Mouse (Mus musculus): Measurements from ENCODE around the gene Dner. TPM values are rescaled to one million over a fixed set of nuclear protein-coding genes. Genes with fewer than 3 reads are reported as not detected.

Dner gene
- total RNA-seq, 1 experiment from 2014 or later, result 3.4 TPM

DNA sequence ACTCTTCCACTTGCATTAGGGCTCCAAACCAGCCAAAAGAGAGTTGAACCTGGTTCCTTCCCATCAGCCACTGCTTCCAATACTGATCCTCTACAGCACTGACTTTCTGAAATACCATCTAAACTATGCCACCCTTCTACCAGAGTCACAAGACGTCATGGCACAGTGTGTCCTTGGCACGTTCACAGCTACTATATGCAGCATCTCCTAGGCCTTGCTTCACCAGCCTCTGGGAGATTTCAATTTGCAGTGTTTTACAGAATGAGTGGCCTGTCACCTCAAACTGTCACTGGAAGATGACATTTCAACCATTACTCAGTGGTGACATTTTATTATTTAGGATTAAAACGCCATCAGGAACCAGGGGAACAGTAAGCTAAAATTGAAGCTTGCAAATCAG lies 254.6 kb downstream of the Dner start:
- no peak for DNase-seq

DNA sequence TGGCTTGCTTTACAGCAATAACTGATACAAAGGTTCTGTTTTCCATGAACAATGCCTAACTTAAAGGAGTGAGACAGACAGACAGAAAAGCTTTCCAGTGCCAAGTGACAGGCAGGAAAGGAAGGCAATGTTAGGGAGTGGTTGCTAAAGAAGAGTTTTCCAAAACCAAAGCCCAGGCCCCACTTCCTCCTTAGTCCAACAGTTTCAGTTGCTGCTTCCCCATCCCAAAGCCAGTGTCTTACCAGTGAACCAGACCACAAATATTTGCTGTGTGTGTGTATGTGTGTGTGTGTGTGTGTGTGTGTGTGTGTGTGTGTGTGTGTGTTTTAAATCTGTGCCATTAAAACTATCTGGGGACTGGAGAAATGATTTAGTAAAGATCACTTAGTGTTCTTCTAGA lies 258.5 kb downstream of the Dner start:
- no peak for DNase-seq

DNA sequence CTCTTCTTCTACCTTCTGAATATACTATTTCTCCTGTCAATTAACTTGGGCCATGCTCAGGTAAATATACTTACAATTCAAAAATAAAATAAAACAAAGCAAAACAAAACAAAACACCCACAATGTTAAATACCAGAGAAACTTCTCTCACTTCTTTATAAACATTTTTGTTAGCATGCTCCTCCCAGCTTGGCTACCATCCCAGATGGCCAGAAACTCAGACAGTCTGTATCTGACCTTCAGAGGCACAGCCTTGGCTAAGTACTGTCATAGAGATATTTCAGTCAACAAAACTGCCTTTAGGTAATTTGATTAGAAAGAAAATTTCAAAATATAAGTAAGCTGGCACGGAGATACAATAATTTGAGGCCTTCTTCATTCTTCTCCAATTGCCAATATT lies 259.7 kb downstream of the Dner start:
- DNase-seq, result peak; percentile 62

DNA sequence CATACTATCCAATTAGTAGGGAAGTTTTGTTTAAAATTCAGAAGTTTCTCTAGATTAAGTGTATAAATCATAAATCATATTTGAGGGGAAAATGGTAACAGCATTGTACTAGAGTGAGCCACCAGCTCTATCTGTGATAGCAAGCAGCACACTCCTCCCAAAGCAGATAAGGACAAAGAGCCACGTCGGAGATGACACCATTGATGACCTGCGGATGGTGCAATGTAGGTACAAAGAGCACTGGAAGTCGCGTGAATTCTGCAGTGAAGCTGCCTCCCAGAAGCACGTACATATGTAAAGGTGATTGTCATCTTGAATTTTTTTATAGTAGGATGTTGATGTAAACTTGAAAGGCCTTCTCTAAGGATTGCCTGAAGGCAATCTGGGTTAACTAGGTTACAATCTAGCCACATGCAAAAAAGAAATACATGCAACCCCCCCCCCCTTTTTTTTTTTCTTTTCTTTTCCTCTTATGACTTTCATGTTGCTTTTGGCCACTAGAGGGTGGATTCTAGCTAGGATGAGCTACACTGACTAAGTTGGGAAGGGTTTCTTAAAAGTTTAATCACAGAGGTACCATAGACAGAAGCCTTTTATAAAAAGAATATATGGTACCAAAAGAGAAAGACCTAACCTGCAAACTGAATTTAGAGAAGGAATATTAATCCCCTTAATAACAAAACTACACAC lies 262.6 kb downstream of the Dner start:
- DNase-seq, result no peak

DNA sequence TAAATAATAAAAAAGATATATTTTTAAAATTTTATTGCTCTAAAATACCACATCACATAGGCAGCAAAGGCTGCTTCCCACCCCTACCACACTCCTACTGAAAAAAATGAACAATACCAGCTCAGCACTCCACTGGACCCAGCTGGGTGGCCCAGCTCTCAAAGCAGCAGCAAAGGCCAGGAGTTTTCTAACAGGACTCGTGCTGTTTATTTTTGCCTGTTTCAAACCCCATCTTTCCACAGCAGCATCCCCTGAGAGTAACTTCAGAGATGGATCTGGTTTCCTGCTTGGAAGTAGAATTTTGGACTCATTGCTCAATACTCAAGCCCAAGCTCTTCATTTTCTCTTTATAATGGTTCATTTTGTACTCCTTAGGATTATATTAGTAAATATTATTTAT lies 263.7 kb downstream of the Dner start:
- DNase-seq, result no peak

DNA sequence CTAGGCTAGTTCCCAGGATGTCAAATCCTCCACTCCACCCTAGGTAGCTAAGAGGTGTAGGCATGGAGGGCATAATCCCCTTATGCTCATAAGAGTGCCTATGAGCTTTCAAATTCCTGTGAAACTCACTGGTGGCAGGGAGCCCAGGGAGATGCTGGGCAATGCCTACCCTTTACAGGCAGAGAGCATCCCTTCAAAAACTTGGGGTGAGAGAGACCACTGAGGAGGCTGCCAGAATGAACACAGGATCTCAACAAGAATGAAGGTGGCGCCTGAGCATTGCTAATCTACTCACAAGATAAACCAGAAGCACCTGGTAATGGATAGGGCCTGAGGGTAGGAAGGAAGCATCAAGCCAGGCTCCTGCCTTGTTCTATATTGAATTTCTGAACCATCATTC lies 267.7 kb downstream of the Dner start:
- DNase-seq, result no peak

DNA sequence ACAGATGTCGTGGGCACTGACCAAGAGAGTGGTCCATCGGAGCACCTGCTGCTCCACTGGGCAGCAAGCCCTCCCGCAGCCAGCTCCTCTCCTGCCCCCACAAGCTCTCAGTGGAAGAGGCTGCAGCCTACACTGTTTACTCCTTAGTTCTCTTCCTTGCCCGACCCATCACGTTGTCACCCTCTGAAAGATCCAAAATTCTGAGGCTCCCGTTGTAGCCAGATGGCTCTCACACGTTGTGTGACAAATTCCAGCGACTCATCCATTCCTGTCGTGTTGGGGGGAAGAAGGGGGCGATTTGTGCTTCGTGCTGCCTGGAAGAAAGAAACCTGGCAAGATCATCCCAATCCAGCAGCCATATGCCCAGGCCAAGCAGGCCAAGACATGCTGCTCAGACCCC lies 268.3 kb downstream of the Dner start:
- no peak for DNase-seq

DNA sequence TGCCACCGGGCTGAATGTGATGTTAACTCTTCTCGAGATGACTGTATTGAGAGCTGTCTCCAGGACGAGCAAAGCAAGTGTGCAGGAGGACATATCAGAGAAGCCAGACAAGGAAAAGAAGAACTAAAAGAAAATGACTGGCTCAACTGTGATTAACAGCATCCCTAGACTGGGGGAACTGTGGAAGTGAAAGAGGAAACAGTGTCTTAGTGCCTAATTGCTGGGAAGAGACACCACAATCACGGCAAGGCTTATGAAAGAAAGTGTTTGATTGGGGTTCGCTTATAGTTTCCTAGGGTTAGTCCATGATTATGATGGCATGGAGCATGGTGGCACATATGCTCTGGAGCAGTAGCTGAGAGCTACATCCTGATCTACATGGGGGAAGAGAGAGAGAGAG lies 269.3 kb downstream of the Dner start:
- DNase-seq, result no peak

DNA sequence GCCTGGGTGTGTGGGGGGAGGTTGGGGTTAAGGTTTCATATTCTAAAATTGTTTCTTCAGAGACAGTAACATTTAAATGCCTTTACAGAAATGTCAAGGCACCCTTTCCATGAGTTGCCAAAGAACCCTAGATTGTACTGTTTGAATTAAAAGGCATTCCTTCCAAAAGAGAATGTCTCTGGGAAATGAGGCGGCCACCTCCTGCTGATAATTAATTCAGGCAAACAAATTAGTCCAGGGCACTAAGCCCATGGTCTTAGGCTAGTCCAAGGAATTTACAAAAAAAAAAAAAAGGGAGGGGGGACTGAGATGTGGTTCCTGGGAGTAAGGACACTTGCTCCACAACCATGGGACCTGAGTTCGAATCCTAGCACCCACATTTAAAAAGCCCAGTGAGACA lies 273.1 kb downstream of the Dner start:
- no peak for DNase-seq

DNA sequence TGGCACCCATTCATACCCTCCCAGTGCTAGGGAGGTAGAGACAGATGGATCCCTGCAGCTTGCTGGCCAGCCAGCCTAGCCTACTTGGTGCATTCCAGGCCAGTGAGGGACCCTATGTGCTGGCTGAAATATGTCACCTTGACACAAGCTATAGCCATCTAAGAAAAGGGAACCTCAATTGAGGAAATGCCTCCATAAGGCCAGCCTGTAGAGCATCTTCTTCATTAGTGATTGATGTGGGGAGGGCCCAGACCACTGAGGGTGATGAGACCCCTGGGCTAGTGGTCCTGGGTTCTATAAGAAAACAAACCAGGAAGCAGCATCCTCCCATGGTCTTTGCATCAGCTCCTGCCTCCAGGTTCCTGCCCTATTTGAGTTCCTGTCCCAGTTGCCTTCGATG lies 274.2 kb downstream of the Dner start:
- no peak for DNase-seq

DNA sequence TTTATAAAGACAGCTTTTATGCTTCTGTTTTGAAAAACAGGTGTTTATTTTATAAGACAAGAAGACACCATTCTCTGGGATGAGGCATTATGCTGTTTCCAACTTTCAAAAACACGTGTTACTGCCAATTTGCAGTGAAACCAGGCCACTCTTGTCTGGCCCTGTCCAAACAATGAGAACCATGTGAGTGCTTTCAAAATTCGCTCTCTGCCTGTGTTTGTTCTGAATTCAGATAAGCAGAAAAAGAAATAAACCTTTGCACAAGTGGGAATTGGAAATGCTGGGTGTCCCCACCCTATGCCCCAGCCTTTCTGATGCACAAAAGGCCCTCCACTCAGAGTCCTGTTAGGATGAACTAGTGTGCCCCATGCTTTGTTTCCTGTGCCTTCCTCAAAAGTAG lies 276.6 kb downstream of the Dner start:
- DNase-seq, result no peak

DNA sequence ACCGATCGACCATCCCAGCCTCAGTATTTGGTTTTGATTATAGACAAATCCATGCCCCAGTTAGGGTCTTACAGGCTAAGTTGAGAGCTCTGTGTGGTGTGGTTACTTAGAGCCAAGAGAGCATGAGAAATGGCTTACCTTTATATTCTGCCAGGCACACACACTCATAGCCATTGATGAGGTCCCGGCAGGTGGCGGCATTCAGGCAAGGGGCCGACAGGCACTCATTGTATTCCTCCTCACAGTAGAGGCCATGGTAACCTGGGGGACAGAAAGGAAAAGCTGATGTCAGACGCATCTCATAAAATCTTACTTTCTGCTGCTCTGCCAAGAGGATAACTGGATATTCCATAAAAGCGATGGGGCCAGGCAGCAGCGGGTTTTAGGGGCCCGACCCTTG lies 277.5 kb downstream of the Dner start:
- DNase-seq, result no peak

DNA sequence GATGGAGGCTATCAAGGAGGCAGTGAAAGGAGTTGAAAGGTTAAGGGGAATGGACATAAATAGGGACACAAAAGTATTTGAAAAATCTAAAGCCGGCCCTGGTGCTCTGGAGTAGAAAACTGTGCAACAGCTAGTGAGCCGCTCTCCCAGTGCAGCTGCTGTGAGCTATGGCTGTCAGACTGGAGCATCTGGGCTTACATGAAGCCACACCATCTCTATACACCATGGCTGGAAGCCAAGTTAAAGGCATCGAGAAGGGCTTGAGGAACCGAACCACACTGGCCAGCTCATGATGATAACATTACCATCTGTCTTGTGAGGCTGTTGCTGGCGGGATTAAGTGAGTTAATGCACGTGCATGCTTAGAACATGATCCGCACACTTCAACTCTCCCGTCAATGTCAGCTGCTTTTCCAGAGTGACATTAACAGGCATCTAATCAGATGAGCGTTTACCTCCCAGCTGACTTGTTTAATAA lies 278.2 kb downstream of the Dner start:
- DNase-seq, result no peak

DNA sequence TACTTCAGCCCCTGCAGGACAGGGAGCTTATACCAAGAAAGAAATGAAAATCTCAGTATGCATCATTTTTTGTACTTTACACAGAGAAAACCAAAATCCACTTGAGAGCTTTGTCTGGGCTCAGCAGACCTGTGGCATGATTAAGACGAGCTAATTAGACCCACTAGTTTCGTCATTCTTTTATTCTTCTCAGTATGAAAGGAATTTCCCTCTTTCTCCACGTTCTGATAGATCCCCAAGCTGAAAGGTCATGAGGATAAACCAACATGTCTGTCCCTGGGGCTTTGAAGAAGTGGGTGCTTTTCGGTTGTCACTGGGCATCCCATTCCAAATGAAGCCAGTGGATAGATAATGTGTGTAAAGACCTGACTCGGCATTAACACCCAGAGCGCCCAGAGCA lies 278.7 kb downstream of the Dner start:
- no peak for DNase-seq

DNA sequence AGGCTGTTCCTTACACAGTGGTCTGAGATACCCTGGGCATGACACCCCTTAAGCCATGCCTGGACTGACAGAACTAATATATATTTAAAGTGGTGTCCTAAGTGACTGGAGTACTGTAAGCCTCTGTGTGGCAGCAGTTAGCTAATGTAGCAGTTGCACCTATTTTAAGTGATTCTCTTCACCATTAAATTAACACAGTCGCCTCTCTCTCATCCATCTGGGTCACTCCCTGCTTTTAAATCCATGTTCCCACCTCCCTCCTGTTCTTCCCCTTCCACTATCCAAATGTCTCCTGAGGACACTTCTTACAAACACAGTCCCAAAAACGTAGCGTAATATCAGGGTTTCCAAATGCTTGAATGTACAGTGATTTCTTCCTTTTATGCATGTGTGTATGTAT lies 281.6 kb downstream of the Dner start:
- no peak for DNase-seq

DNA sequence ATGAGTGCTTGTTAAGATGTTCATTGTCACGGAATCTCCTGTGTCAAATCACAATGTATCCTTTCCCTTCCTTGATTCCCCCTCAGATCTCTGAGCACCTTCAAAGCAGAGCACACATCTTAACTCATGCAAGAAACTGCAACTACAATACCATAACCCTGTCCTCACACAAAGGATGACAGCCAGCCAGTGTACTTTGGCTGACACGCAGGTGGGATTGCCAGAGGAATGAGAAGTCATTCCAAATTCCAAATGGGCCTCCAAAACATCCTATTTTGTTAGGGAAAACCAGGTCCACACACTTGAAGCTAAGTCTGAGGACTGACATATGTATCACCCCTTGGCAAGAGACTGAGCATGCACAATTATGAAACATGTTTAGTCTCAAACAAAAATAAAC lies 286.5 kb downstream of the Dner start:
- DNase-seq, result no peak

DNA sequence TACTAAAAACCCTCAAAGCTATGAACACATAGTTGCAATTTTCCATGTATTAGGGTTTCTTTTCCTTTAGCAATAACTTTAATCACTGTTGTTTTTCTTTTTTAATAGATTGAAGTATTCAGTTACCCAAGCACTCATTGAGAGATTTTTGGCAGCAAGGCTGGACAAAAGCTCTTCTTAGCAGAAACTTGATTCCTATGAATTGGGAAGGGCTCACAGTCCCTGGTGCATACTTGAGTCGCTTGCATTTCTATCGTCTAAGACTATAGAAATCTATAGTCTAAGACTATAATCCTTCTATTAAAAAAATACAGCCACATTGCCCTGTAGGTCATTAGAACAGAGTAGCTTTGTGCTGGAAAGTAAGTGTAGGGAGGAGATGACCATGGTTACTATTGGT lies 287.1 kb downstream of the Dner start:
- no peak for DNase-seq

DNA sequence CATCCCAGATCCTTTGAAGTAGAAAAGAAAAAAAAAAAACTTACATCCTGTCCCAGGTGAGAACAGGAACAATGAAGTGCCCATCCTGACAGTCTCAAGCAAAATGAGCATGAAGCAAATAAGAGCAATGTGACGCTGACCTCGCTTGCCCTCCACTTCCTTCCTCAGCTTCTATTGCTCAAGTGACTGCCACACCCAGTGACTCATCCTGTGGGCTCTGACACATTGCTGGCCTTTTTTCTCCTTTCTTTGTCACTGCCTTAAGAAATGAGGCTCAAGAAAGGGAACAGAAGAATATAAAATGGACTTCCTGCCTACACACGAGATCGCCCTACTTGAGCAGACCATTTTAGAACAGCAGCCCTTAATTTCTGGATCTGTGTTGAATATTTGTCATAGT lies 289.1 kb downstream of the Dner start:
- DNase-seq, result peak; percentile 15

DNA sequence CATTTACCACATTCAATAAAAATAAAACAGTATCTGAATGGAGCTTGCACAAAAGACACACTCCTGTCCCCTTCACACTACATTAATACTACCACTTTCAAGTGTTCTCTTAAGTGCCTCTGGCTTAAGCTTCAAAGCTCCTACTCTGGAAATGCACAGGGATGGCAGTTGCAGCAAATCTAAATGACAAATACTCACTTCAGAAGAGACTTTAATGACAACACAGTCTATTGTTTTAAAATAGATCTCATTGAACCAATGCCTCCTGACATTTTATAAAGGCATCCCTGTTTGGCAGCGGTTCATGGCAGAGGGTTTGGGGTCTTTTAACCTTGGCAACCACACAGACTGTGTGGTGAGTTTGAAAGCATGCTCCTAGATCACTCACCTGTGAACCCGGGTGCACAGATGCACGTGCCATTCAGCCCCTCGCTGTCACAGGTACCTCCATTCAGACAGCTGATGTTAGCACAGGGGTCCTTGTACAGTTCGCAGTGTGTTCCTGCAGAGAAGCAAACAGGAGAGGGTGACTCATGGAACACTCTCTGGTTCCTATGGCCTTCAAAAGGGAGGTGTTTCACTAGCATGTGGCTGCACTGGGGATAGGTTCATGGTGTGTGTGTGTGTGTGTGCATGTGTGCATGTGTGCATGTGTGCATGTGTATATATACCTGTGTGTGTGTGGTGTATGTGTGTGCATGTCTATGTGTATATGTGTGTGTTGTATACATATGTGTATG lies 290.3 kb downstream of the Dner start:
- DNase-seq, result no peak

DNA sequence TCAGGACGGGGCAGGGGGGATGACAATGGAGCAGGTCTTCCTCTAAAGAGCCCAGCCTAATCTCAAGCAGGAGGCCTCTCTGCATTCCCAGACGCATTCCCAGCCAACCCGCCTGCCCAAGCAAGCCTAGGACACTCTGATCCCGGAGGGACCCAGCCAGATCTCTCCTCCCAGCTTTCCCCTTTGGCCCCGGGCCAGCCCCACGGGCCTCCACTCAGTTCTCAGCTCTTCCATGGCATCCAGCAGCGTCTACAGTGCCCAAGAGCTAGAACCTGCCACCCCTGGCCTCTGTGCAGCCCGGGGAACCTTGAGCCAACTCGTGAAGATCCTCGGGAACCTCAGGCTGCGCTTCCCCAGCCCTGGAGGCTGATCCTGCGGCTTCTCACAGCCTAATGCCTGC lies 291.1 kb downstream of the Dner start:
- DNase-seq, result no peak

DNA sequence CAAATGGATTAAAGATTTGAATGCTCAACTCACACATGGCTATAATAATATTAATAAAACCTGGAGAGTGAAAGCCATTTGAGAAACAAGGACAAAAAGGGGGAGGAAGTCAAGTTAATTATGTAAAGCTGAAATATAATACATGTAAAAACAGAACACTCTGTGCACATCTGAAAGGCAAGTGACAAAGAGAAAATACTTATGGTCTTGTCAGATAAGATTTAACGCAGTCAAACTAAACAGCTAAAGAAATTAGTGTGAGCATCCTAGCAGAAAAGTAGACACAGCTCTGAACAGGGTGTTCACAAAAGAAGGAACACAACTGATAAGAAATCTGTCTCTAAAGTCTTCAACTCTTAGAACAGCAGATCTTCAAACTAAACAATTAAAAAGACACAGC lies 293.9 kb downstream of the Dner start:
- DNase-seq, result no peak

DNA sequence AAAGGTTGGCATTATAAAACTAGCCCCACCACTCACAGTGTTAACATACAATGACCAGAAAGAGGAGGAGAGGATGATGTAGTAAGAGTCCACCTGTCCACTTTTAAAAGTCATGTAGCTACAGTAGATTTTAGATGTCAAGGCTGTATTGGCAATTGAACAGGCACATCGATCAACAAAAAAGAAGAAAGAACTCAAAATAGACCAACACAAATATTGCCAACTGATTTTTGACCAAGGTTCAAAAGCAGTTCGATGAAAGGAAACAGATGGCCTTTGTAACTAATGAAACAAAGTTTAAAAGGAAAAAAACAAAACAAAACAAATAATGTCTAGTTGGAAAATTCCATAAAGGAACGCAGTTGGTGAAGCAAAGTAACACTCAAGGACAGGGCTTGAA lies 296.4 kb downstream of the Dner start:
- no peak for DNase-seq

DNA sequence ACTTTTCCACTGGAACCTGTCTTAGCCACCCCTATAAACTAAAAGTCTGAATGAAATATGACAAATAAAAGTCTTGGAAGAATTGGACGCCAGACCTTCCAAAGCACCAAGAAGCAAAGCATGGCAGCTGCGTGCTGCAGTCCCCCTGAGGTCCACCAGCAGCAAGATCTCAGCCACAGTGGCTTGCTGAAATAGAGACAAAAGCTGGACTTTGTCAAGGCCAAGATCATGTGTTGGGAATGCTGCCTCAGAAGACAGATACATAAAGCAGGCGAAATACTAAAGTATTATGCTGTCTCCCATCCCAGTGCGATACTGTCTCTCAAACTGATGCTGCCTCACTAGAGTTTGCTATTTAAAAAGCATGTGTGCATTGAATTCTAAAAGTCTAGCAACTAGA lies 296.9 kb downstream of the Dner start:
- DNase-seq, result no peak

DNA sequence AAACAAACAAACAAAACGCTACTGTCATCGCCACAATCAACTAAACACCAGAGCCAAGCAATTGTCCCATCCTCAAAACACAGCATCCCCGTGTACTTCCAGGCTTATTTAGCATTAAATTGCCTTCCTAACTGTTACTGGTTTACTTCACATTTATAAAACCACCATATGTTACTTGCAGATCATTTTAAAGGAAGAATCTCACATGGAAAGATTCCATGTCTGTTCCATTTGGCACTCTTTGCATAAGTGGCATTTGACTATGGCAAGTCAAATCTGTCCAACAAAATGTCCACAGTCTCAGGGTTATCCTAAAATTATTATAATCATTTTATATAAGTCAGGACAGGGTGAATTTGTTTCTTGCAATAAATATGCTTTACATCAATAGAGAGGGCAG lies 299.2 kb downstream of the Dner start:
- DNase-seq, result no peak

Measured in adrenal gland, postnatal 25 days (tissue).